Mouse (Mus musculus) olfactory bulb, adult 2 months (tissue): ENCODE measurements at regions not wholly inside any gene's neighbourhood (a gene's known extent, or its start where the extent isn't known, plus 50 kb on each side); places are given as distances from the start of the nearest gene placed in this dataset.

Experiments
- H3K27ac ChIP-seq: fragments of 200-500 bp; 2 replicates; pipeline ENCODE4 v1.5.1; 2012; ENCODE audit warnings: low read depth, low read length; ENCODE audit not compliant: insufficient read depth
- H3K4me1 ChIP-seq: fragments of 200-500 bp; 2 replicates; pipeline ENCODE4 v1.6.1; 2012; ENCODE audit warnings: low read length; ENCODE audit not compliant: control insufficient read depth, insufficient read depth
- H3K4me3 ChIP-seq: fragments of 200-500 bp; 2 replicates; pipeline ENCODE4 v1.5.1; 2012; ENCODE audit warnings: mild to moderate bottlenecking, low read depth, low read length, moderate library complexity; ENCODE audit not compliant: insufficient read depth
- CTCF ChIP-seq: fragments of 200-500 bp; IDR thresholded peaks from 2 replicates; pipeline ENCODE4 v1.5.1; 2012; ENCODE audit warnings: low read depth, mild to moderate bottlenecking, low read length, moderate library complexity; ENCODE audit not compliant: insufficient read depth
- POLR2A ChIP-seq: fragments of 200-500 bp; IDR thresholded peaks from 2 replicates; pipeline ENCODE4 v1.6.1; 2012; ENCODE audit warnings: mild to moderate bottlenecking, low read depth, low read length, moderate library complexity; ENCODE audit not compliant: insufficient read depth
- WGBS: fragments of 180-500 bp; shearing (Covaris S2); methylation state at CpG from one replicate; pipeline ENCODE4 v1.1.7; 2018; 5-methylcytosine and 5-hydroxymethylcytosine counted together

DNA sequence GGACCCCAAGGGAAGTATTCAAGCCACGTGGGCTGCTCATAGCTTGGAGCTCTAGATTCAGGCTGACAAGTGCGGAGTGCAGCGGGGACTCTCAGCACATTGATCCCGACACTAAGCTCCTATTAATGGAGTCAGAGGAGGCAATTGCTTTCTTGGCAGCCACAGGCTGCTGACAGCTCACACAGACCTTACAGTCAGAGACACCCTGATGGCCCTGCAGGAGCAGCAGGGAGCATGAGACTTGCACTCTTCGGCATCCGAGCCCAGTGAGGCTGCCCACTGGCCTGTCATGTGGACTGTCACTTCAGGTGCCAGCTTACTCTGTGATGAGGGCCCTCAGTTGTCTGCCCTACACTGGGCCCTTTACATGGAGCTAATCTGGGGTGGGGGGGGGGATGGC is 176.5 kb upstream of the Nlrp1b start:
- H3K4me1 ChIP-seq, result peaks cover 4% of the 10 kb centered on the region; the same call in 1 of the 2 replicates
- no peak overlapping the region for H3K4me3 ChIP-seq
- H3K27ac ChIP-seq, result no peak overlapping the region
- TF ChIP-seq POLR2A (no peak), CTCF (no peak)
- 51% methylated on average over 6 of the region's 6 CpGs for WGBS

DNA sequence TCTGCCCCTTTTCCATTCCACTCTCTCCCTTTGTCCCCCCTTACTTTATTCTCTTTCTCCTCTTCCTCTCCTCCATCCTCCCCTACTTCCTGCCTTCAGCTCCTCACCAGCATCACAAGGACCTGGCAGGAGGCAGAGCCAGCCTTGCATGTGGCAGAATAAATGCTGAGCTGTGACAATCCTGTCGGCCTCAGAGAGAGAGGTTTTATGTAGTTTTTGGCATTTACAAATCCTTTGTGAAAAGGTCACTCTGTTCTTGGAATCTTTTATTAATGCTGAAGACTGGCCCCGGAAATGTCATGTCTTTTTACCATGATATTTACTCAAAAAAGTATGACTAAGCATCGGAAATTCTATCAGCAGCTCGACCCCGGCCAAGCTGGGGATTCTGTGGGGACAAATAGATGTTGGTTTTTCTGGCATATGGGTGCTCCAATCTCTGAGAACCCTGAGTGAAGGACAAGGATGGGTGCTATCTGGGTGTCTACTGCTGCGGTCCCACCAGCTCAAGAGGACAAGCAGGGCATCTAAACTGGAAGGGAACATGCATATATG is 178.8 kb upstream of the Nlrp1b start:
- 89% methylated on average over 6 of the region's 6 CpGs for WGBS

DNA sequence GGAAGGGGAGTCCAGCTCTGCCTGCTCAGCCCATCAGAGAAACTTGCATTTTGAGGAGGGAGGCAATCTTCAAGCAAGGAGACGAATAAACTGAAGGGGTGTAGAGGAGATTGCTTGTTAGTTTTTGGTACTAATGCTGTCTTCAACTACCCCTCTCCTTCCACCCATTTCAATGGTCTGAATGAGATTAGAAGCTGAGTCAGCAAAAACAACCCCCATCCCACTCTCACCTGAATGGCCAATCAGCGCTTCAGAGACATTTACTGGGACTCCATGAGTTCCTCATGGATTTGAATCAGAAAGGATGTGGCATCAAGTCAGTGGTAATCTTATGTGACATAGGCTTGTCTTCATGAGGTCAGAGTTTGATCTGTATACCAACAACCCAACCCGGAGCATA is 180.0 kb upstream of the Nlrp1b start:
- Histone ChIP-seq H3K4me3 (no peak overlapping the region), H3K27ac (no peak overlapping the region), H3K4me1 (peaks cover 4% of the 10 kb centered on the region; the same call in 1 of the 2 replicates)
- TF ChIP-seq POLR2A (no peak), CTCF (no peak)
- WGBS, result 96% methylated on average over 3 of the region's 3 CpGs

More for the DNA sequence above, 178.8 kb upstream of the Nlrp1b start:
- no peak overlapping the region for H3K4me3 ChIP-seq
- no peak overlapping the region for H3K27ac ChIP-seq
- TF ChIP-seq CTCF (no peak), POLR2A (no peak)
- H3K4me1 ChIP-seq, result peaks cover 4% of the 10 kb centered on the region; the same call in 1 of the 2 replicates

GRCm38 (mm10) chr11:71411958-71412357 is 181.4 kb upstream of the Nlrp1b start:
- 68% methylated on average over 1 of the region's 1 CpGs for WGBS

DNA sequence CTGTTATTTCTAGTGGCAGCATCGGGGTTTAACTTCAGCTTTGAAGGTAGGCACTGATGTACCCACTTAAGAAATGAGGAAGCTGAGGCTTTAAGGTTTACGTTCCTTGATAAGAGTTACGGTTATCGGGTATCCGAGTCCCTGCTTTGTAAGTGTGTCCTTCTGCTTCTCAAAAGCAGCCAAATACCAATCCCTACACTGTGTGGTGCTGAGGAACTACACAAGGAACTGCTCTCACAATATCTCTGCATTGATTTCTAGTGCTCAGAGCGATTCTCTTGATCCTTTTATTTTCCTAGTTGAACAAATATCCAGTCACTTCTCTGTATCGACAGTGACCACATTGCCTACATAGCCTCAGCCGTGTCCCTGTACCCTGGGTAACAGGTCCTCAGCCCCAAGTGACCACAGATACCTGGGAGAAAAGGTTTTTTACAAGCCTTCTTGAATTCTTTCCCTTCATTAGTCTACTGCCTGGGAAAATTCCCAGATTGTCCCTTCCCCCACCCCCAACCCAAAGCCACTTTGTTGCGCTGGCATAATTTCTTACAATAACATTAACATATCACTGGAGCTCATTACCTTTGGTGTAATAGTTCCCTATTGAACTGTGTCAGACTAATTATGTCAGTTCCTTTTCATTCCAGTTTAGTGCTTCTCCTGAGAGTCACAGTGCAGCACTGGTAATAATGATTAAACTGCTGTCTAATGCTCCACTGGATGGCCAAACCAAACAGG is 184.0 kb upstream of the Nlrp1b start:
- 65% methylated on average over 9 of the region's 9 CpGs for WGBS
- no peak overlapping the region for H3K27ac ChIP-seq

More at GRCm38 (mm10) chr11:71411958-71412357, 181.4 kb upstream of the Nlrp1b start:
- no peak overlapping the region for H3K27ac ChIP-seq
- H3K4me3 ChIP-seq, result no peak overlapping the region
- H3K4me1 ChIP-seq, result peaks cover 3% of the 10 kb centered on the region; the same call in 1 of the 2 replicates
- TF ChIP-seq CTCF, result no peak
- TF ChIP-seq POLR2A, result no peak

DNA sequence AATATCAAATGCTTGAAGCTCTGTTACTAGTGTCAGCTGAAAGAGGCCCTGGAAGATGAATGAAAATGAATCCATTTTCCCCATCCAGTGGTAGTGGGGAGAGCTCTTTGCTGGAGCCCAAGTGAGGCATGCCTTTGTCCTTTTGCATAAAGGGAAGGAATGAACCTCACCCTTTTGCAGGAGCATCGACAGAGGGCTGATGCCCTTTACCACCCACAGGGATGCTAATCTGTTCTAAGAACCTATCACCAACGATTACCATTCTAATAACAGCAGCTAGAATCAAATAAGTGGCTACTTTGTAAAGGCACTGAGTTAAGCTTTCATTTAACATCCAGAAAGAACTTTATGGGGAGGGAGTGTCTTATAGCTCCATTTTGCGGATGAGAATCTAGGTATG is 184.9 kb upstream of the Nlrp1b start:
- no peak overlapping the region for H3K27ac ChIP-seq
- WGBS, result 57% methylated on average over 3 of the region's 3 CpGs
- no peak overlapping the region for H3K4me3 ChIP-seq

More for the DNA sequence above, 184.0 kb upstream of the Nlrp1b start:
- Histone ChIP-seq H3K4me3 (no peak overlapping the region), H3K4me1 (no peaks in the 10 kb centered on the region)
- TF ChIP-seq POLR2A (no peak), CTCF (no peak)

DNA sequence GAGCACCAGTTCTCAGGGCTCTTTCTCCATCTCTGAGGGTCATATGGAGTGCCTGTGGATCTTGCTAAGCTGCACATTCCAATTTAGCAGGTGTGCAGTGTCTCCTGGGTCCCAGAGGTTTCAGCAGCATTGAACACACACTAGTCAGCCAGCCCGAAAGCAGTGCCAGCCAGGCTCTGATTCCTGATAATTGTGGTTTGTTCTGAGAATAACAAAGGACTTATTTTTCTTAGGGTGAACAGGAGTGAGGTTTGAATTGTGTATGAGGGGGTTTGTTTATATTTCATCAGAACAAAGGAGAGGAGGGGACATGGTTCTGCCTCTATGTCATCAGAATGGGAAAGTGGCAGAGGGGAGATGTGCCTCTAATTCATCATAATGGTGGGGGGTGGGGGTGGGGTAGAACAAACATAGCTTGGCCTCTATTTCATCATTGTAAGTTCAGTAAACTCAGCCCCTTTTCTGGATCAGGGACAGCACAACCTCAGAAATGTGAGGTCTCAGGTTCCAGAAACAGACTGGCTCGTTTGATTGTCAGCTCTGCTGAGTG is 191.8 kb upstream of the Nlrp1b start:
- no peak for TF ChIP-seq CTCF
- TF ChIP-seq POLR2A, result no peak

More for the DNA sequence above, 184.9 kb upstream of the Nlrp1b start:
- TF ChIP-seq CTCF (no peak), POLR2A (no peak)
- no peaks in the 10 kb centered on the region for H3K4me1 ChIP-seq

GRCm38 (mm10) chr11:71423242-71423641 is 192.7 kb upstream of the Nlrp1b start:
- WGBS, result 90% methylated on average over 3 of the region's 3 CpGs
- TF ChIP-seq POLR2A (no peak), CTCF (no peak)
- Histone ChIP-seq H3K4me3 (no peak overlapping the region), H3K4me1 (peaks cover 8% of the 10 kb centered on the region), H3K27ac (no peak overlapping the region)

More for the DNA sequence above, 191.8 kb upstream of the Nlrp1b start:
- H3K4me3 ChIP-seq, result no peak overlapping the region
- H3K4me1 ChIP-seq, result peaks cover 5% of the 10 kb centered on the region
- WGBS, result 77% methylated on average over 2 of the region's 2 CpGs
- no peak overlapping the region for H3K27ac ChIP-seq

DNA sequence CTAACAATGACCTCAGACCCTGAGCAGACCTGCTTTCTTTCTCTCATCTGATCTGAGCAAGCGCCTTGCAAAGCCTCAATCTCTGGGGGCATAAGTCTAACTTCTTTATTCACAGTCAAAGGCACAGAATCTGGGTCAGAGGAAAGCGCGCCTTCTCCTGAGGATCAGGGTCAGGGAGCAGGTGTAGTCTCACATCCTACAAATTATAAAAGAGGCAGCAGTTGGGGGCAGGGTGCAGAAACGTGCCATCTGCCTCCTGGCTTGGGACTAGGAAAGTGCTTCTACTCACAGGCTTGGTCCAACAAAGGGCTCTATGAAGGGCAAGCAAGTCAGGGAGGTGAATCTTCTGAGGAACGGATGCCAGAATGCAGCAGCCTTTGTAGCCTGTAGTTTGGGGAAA is 194.3 kb upstream of the Nlrp1b start:
- TF ChIP-seq CTCF (no peak), POLR2A (no peak)
- H3K27ac ChIP-seq, result no peak overlapping the region
- WGBS, result 84% methylated on average over 5 of the region's 5 CpGs

More for the DNA sequence above, 194.3 kb upstream of the Nlrp1b start:
- H3K4me3 ChIP-seq, result no peak overlapping the region
- H3K4me1 ChIP-seq, result peaks cover 9% of the 10 kb centered on the region
